Mouse (Mus musculus): Measurements from ENCODE around the gene Gm15140. TPM values are rescaled to one million over a fixed set of nuclear protein-coding genes. Genes with fewer than 3 reads are reported as not detected.

Gm15140 gene
- polyA plus RNA-seq (2012; ENCODE audit: low replicate concordance): not detected in 2 replicates

DNA sequence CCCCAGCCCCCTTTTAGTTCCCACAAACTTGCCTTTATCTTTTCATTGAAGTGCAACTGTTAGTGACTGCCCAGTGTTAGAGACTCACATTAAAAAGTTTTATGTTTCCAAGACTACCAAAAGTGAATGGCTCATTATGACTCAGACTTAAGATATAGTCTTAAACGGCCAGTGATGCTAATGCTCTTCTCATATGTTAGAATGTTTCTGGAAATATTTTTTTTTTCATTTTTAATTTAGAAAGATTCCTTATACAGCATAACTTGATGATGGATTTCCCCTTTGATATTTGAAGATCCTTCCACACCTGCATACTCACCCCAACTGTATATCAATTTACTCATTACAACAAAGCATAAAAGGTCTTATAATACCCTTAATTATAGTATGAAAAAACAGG is at the start of gene Gm15140:
Gene Gm15140 (minus strand): TSS at position 101 of the 400 bp plus-strand sequence.

Other genes starting within 250 kb of the Gm15140 start
- not detected in 2 replicates for gene Samt1, start 108.0 kb downstream of the Gm15140 start, polyA plus RNA-seq (2012; ENCODE audit: low replicate concordance)
- gene 4921511M17Rik, start 86.9 kb downstream of the Gm15140 start, polyA plus RNA-seq (2012; ENCODE audit: low replicate concordance): not detected in 2 replicates
- gene Gm10057, start 65.6 kb downstream of the Gm15140 start, polyA plus RNA-seq (2012; ENCODE audit: low replicate concordance): not detected in 2 replicates
- 0.20 TPM in 1 of 2 replicates, not detected in the other for gene 4930524N10Rik, start 222.7 kb upstream of the Gm15140 start, polyA plus RNA-seq (2012; ENCODE audit: low replicate concordance)